Mouse (Mus musculus) small intestine, adult 2 months (tissue): ENCODE results near the gene C2.

ENCODE experiments used
- CTCF ChIP-seq: fragments of 200-500 bp; IDR thresholded peaks from 2 replicates; pipeline ENCODE4 v1.5.1; 2012; ENCODE audit warnings: low read depth, mild to moderate bottlenecking, control low read depth, inconsistent platforms, low read length, moderate library complexity, mixed read lengths; ENCODE audit not compliant: insufficient replicate concordance, insufficient read length; ENCODE audit errors: extremely low read depth
- POLR2A ChIP-seq: fragments of 200-500 bp; IDR thresholded peaks from 2 replicates; pipeline ENCODE4 v1.6.1; 2012; ENCODE audit warnings: low read depth, mild to moderate bottlenecking, control low read depth, inconsistent platforms, low read length, moderate library complexity

DNA sequence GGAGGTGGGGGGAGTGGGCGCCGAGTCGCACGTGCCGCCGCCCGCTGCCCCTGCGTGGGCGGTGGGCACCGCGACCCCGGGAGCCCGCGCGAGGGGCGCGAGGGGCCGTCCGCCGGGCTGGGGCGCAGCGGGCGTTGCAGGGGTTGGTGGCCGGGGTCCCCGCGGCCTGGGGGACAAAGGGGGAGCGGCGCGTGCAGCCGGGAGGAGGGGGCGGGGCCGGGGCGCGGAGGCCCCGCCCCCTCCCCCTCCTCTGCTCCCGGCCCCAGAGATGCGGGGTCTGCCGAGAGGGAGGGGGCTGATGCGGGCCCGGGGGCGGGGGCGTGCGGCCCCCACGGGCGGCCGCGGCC is 614 bp upstream of the C2 start:
- TF ChIP-seq CTCF (no peak), POLR2A (no peak)
